Mouse (Mus musculus) thymus, adult 18-20 months (tissue): ENCODE results near the gene Asic2.

Source experiments
- DNase-seq, 2 experiments: peaks; one replicate each; pipeline ENCODE4 v3.0.0; 2022; ENCODE audit warnings: mixed read lengths in 2 of 2

Gene Asic2

DNA sequence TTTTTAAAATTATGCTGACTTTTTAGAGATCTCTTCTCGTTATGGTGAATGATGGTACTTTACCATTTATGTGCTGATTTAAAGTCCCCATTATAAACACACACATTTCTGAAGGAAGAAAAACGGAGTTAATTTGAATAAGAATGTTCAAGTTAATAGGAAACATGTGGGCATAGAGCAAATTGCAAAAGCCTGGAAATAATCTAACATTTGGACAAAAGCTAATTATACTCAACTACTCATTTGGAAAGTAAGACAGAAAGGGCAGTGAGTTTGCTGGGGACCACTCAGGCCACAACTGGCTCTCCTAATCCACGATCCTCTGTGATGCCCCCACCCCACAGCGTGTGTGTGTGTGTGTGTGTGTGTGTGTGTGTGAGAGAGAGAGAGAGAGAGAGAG lies 253.5 kb downstream of the Asic2 start:
- no peak for DNase-seq

DNA sequence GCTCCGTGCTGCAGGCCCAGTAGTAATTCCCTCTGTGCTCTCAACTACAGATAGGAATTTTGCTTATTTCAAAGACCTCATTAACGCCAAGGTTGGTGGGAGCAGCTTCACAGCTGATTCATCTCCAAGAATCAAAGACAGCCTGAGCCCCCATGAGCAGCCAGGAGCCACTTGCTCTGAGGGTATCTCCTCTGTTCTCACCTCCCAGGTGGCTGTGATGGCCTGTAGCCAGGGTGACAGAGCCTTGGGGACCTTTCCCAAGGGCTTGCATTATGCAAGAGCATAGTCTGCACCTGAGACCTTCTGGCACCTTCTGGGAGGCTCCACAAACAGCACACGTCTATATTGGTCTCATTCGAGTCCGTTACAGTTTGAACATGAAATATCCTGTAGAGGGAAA lies 261.3 kb downstream of the Asic2 start:
- DNase-seq = no peak

GRCm38 (mm10) chr11:81698008-81698407 lies 270.2 kb downstream of the Asic2 start:
- DNase-seq = no peak

DNA sequence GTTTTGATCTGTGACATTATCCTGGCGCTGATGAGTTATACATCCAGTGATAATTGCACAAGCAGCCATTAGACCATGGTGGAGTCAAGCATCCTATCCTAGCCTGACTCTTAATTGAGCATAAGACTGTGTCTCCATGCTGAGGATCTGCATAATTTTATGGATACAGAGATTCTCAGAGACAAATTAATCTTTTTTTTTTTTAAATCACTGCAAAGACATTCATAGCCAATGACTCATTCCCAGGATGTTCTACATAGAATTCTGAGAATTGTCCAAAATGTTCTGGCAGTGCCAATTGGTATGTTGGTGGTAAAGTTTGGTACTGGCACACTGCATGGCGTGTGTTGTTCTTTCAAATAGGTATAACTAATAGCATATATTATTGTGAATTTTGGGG lies 272.8 kb downstream of the Asic2 start:
- DNase-seq = no peak

DNA sequence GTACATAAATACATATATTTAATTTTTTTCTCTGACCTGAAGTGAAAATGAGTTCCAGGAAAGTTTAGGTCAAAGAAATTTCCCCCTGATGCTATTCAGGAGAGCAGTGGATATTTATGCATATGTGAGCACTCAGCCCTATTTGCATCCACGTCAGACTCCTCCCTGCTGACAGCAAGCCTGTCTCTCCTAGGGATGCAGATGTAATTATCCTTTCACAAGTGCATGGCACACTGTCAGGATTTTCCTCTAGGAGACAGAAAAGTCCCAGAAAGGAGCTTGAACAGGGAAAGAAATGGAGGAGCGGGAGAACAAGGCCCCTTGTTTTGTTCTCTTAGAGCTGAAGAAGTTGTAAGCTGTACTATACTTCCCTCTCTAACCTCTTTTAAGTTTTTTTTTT lies 287.7 kb downstream of the Asic2 start:
- DNase-seq = no peak

- DNase-seq = no peak
These were observed 296.5 kb downstream of the Asic2 start for GRCm38 (mm10) chr11:81671724-81672123.

DNA sequence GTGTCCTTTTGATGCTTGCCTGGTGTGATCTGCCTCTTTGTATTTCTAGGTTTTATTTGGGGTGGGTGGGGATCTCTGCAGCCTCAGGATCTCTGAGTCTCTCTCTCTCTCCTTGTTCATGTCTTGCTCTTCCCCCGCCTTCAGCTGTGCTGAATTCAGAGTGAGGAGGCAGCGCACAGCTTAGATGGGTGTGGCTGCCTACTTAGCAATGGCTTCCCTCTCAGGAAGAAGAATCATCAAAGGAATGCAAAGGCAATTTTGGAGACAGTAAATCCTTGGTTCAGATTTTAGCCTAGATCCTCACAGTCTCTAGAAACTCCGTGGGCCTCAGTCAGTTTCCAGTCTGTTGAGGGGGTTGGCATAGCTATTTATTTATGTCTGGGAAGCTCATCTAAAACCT lies 297.8 kb downstream of the Asic2 start:
- no peak for DNase-seq

- DNase-seq = no peak
These were observed 309.4 kb downstream of the Asic2 start for GRCm38 (mm10) chr11:81658850-81659249.

GRCm38 (mm10) chr11:81657121-81657520 lies 311.1 kb downstream of the Asic2 start:
- no peak for DNase-seq

- no peak for DNase-seq
These were observed 320.4 kb downstream of the Asic2 start for GRCm38 (mm10) chr11:81647828-81648227.

GRCm38 (mm10) chr11:81645549-81645948 lies 322.7 kb downstream of the Asic2 start:
- no peak for DNase-seq

DNA sequence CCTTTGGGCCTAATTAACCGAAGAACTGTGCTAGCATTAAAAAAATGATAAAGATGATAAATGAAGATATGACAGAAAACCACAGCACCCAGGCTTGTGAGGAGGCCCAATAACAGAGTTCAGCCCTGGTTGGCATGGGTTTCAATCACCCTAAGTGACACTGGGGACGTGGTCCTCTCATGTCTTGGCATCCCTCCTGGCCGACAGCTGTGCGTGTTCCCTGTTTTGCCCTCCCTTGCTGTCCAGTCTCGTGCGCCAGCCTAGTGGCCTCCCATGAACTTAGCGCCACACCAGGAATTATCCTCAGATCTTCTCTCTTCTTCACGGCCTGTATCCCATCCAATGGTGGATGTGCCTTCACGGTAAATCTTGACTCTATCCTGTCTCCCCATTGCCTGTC lies 331.9 kb downstream of the Asic2 start:
- no peak for DNase-seq

GRCm38 (mm10) chr11:81634360-81635350 lies 333.6 kb downstream of the Asic2 start:
- DNase-seq = no peak

DNA sequence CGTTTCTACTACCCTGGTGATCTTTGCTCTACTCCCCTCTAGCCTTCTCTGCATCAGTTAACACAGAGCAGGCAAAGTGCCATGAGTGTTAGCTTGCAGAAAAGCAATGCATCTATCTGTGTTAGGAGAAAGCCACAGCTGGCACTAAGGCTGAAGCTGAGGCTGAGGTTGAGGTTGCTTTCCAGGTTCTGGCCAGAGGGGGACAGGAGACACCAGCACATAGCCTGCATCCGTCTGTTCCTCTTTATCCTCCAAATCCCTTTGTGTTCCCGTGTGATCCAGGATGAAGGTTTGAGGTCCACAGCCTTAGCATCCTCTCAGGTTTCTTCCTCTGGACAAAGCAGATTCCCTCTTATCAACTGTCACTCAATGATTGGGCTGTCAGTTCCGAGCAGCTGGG lies 343.1 kb downstream of the Asic2 start:
- DNase-seq = no peak

DNA sequence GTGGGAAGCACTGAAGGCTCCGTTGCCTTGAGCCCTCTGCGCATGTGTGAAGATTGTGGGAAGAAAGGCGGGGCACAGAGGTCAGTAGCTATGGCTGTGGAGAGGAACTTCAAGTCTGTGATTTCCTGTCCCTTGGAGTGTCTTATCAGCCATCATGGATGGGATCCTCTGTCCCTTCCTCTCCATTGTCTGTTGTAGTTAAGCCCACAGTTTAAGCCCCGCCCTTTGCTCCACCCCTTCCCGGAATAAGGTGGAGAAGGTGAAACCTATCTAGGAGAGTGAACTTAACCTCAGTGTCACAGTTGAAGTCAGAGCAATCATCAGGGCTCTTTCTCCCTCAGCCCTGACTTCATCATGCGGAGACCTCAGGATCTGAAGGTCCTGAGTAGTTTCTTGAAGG lies 347.7 kb downstream of the Asic2 start:
- no peak for DNase-seq

DNA sequence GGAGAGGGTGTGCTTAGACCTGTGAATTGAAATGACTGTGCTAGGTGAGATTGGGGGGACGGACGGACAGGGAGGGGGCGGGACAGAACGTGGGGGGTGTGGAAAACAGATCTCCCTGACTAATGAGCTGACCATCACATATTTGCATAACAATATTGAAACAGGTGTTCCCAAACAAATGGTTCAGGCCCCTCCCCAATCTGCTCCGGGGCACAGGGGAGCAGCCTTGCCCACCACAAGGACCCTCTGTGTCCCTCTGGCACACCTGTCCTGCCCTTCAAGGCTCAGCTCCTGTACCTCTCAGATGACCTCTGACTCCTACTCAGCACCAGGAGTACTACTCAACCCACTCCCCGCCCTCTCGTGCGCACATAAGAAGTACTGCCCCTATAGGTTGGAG lies 351.8 kb downstream of the Asic2 start:
- no peak for DNase-seq

DNA sequence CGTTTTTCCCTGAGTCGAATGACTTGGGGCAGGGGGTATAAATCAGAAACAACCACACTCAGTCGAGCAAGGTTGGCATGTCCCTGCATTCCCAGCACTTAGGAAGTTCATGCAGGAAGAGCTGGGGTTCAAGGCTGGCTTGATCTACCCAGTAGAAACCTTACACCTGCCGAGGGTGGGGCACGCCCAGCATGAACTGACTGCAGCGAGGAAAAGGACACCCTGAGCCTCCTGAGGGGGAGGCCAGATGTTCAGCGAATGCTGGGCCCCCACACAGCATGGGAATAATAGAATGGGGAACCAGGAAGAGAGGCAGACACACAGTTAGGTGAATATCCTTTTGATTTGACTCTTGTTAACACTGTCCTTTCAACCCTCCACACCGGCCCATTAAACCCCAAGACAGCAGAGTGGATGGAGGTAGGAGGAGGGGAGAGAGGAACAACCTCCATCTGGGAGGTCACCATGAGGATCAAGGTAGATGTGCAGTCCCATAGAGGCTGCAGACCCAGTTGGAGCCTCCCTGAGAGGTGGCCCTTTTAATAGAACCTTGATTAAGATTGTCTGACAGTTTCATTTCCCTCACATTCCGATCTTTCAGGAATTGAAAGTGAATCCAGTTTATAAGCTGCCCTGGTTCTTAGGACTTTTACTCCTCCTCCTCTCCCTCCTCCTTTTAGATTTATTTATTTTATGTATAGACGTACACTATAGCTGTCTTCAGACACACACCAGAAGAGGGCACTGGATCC lies 354.2 kb downstream of the Asic2 start:
- no peak for DNase-seq

- peak in 1 of 2 experiments; percentile 3 for DNase-seq
These were observed 355.3 kb downstream of the Asic2 start for GRCm38 (mm10) chr11:81612798-81613540.

DNA sequence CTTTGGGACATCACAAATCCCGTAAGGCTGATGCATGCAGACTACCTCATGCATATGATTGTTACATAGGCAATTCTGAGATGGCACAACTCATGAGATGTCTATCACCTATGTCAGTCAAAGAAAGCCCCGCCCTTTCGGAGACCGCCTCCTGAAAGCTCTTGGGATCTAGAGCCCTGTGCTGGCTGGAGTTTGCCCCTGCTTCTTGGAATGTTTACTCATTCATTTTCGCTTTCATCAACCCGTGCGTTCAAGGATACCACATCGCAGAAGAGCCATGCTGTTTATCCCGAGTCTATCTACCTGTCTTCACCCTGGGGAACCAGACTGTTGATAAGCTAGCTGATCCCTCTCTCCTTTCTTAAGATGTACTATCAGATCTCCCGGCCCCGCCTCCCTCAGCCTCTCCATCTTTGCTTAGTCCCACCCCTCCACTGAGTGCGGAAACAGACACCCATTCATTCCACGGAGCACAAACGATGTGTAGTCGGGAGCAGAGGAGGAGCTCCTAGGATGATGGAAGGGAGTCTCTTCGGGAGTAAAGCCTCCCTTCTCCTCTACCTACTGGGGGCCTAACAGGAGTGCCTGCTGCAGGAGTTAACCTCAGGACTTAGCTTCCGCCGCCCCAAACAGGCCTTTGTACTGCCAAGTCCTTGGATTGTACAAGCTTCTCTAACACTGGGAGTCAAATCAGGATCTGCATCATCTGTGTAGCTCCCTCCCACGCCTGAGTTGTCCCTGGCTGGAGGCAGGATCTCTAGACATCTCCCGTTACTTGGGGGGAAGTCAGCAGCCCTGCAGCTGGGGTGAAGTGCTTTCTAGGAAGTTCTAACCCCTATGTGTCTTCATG lies 356.1 kb downstream of the Asic2 start:
- DNase-seq = no peak

- DNase-seq = no peak
These were observed 357.8 kb downstream of the Asic2 start for GRCm38 (mm10) chr11:81610506-81610905.

DNA sequence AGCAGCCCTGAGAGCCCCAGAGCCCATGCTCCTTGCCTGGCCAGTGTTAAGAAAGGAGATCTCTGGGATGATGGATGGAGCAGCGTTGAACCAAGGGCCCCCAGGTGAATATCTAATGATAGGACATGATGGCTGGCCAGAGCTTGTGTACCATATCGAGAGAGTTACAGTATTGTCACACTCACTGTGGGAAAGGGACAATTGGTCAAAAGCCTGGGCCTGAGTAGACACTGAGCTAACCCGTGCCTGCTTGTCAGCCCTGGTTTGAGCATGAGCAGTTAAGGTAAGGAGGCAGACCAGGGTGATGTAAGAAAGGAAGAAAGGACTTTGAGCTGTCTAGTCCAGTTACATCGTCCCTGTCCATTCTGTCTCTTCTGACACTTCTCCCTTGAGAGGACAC lies 365.3 kb downstream of the Asic2 start:
- DNase-seq = no peak

DNA sequence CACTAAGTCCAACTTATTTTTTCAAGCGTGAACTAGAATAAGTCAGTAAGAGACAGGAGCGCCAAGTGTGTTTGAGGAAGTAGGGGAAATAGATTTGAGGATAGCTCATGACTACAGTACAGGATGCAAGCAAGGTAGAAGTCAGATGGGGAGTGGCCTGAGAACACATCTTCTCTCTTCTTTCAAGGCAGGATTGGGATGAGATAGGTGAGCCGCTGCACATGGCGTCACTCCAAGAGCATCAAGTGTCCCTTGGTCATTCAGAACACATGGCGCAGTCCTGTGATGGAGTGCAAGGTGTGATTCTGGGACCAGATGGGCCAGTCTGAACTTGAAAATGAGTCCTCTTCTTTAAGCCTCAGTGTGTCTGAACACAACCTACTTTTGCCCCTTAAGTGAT lies 366.5 kb downstream of the Asic2 start:
- no peak for DNase-seq
